ENCODE assay signal across 9 mouse cellular contexts in genomic region chr14:120626223-120626935, GRCm38 (mm10).
DNase-seq lines count a peak whose midpoint lies in the region; ATAC-seq and TF ChIP-seq lines count a peak whose summit lies in the region.
"Had no signal": no experiment of that assay in that cellular context is flagged by ENCODE, and none has a peak within 500 bp of the region (broad histone marks: within the 10 kb centered on the region; RNA-seq: fewer than 3 reads in every experiment).

No protein-coding gene starts in this region.

- H3K27ac ChIP-seq in neural tube, embryonic 14.5 days (ENCODE audit: low read depth, low read length) = no peak overlapping the region
- no peak overlapping the region for H3K27ac ChIP-seq in lung, embryonic 14.5 days (ENCODE audit: low read depth)
- H3K27ac ChIP-seq in limb, embryonic 10.5 days = no peak overlapping the region

- no peak overlapping the region for H3K4me2 ChIP-seq in neural tube, embryonic 14.5 days (ENCODE audit: low read depth, low read length)
- no peak overlapping the region for H3K4me2 ChIP-seq in lung, embryonic 14.5 days

- TF ChIP-seq CTCF in lung, embryonic 14.5 days (IDR thresholded peaks at IDR 0.05; ENCODE audit: low read depth) = no peak

- H3K27me3 ChIP-seq in neural tube, embryonic 14.5 days (ENCODE audit: control insufficient read depth, insufficient read depth, low read length) = no peaks in the 10 kb centered on the region
- H3K27me3 ChIP-seq in lung, embryonic 14.5 days (ENCODE audit: insufficient read depth, low read length) = no peaks in the 10 kb centered on the region
- H3K27me3 ChIP-seq in limb, embryonic 10.5 days (ENCODE audit: low read depth, poor library complexity, severe bottlenecking) = no peaks in the 10 kb centered on the region

- 0 out of 2 replicates have a peak, but pooled peaks have one; percentile 38 for ATAC-seq in neural tube, embryonic 14.5 days (ENCODE audit: low read depth)
- ATAC-seq in lung, embryonic 14.5 days (ENCODE audit: insufficient read depth) = peak; percentile 74

- no peaks in the 10 kb centered on the region for H3K4me1 ChIP-seq in neural tube, embryonic 14.5 days (ENCODE audit: control insufficient read depth, insufficient read depth, low read length)
- no peaks in the 10 kb centered on the region for H3K4me1 ChIP-seq in lung, embryonic 14.5 days (ENCODE audit: insufficient read depth)
- no peaks in the 10 kb centered on the region for H3K4me1 ChIP-seq in limb, embryonic 10.5 days

- 74% methylated on average over 9 of the region's 9 CpGs for WGBS in neural tube, embryonic 14.5 days
- 53% methylated on average over 9 of the region's 9 CpGs for WGBS in lung, embryonic 14.5 days
- 90% methylated on average over 9 of the region's 9 CpGs for WGBS in limb, embryonic 10.5 days

- H3K9me3 ChIP-seq in neural tube, embryonic 14.5 days (ENCODE audit: control insufficient read depth, low read length) = no peaks in the 10 kb centered on the region
- no peaks in the 10 kb centered on the region for H3K9me3 ChIP-seq in lung, embryonic 14.5 days (ENCODE audit: low read depth, low read length)
- no peaks in the 10 kb centered on the region for H3K9me3 ChIP-seq in limb, embryonic 10.5 days (replicated peaks)

- no peak for DNase-seq in neural tube, embryonic 10.5 days (ENCODE audit: extremely low spot score, low spot score)
- peak; percentile 9 for DNase-seq in kidney, adult 18-20 months
- DNase-seq in lung, embryonic 14.5 days = peak; percentile 69
- peak; percentile 59 for DNase-seq in telencephalon, adult 2 months (ENCODE audit: low read depth, low spot score)
- no peak for DNase-seq in urinary bladder, postnatal 14 days (ENCODE audit: low spot score)
- DNase-seq in thymus, postnatal 0 days (ENCODE audit: low spot score) = no peak
- DNase-seq in limb, embryonic 10.5 days (ENCODE audit: low spot score) = no peak
- DNase-seq: thymus, adult 18-20 months had no signal

- no peaks in the 10 kb centered on the region for H3K36me3 ChIP-seq in neural tube, embryonic 14.5 days (ENCODE audit: control insufficient read depth, insufficient read depth, low read length)
- no peaks in the 10 kb centered on the region for H3K36me3 ChIP-seq in lung, embryonic 14.5 days (ENCODE audit: insufficient read depth)
- H3K36me3 ChIP-seq in limb, embryonic 10.5 days = no peaks in the 10 kb centered on the region

- H3K9ac ChIP-seq in neural tube, embryonic 14.5 days (replicated peaks; ENCODE audit: low read depth, low read length) = no peak overlapping the region
- no peak overlapping the region for H3K9ac ChIP-seq in lung, embryonic 14.5 days

- no peak overlapping the region for H3K4me3 ChIP-seq in neural tube, embryonic 14.5 days (ENCODE audit: low read depth, low read length)
- H3K4me3 ChIP-seq in lung, embryonic 14.5 days (ENCODE audit: low read depth, low read length) = no peak overlapping the region
- no peak overlapping the region for H3K4me3 ChIP-seq in limb, embryonic 10.5 days

Comparison
In these comparisons a context has a peak if more than half of its experiments do, and no peak if none do; other contexts are left out.
1. DNase-seq: peak in kidney, adult 18-20 months (single experiment), lung, embryonic 14.5 days (single experiment) and telencephalon, adult 2 months (single experiment); none in neural tube, embryonic 10.5 days (single experiment), urinary bladder, postnatal 14 days (single experiment), thymus, postnatal 0 days (single experiment) and limb, embryonic 10.5 days (single experiment).